Mouse (Mus musculus) intestine, postnatal 0 days (tissue): ENCODE measurements at regions not wholly inside any gene's neighbourhood (a gene's known extent, or its start where the extent isn't known, plus 50 kb on each side); places are given as distances from the start of the nearest gene placed in this dataset.

Experiments used
- ATAC-seq: fragments of 200-750 bp; cut with Nextera tagmentation; 2 replicates; pipeline ENCODE4 v1.8.0; 2017; ENCODE audit warnings: mild to moderate bottlenecking, moderate TSS enrichment, moderate library complexity
- H3K27ac ChIP-seq: fragments of 300-500 bp; sonication (generic); 2 replicates; pipeline ENCODE4 v1.5.1; 2014; ENCODE audit warnings: mild to moderate bottlenecking, low read depth, low read length, moderate library complexity
- H3K27me3 ChIP-seq: fragments of 300-500 bp; sonication (generic); replicated peaks from 2 replicates; pipeline ENCODE4 v1.6.1; 2014; ENCODE audit warnings: low read length, mixed read lengths; ENCODE audit not compliant: control insufficient read depth, insufficient read depth
- H3K36me3 ChIP-seq: fragments of 300-500 bp; sonication (generic); 2 replicates; pipeline ENCODE4 v1.6.1; 2014; ENCODE audit warnings: mild to moderate bottlenecking, moderate library complexity; ENCODE audit not compliant: control insufficient read depth, insufficient read depth
- H3K4me1 ChIP-seq: fragments of 300-500 bp; sonication (generic); replicated peaks from 2 replicates; pipeline ENCODE4 v1.6.1; 2014; ENCODE audit warnings: antibody characterized with exemption, low read length, mixed read lengths; ENCODE audit not compliant: control insufficient read depth, insufficient read depth
- H3K4me2 ChIP-seq: fragments of 300-500 bp; sonication (generic); replicated peaks from 2 replicates; pipeline ENCODE4 v1.6.1; 2014; ENCODE audit warnings: low read depth, mild to moderate bottlenecking, moderate library complexity
- H3K4me3 ChIP-seq: fragments of 300-500 bp; sonication (generic); 2 replicates; pipeline ENCODE4 v1.5.1; 2014; ENCODE audit warnings: low read depth, low read length
- H3K9ac ChIP-seq: fragments of 300-500 bp; sonication (generic); 2 replicates; pipeline ENCODE4 v1.6.1; 2014; ENCODE audit warnings: mild to moderate bottlenecking, low read depth, low read length
- H3K9me3 ChIP-seq: fragments of 300-500 bp; sonication (generic); 2 replicates; pipeline ENCODE4 v1.6.1; 2016; ENCODE audit warnings: mixed run types; ENCODE audit not compliant: control insufficient read depth
- CTCF ChIP-seq: sonication (generic); IDR thresholded peaks from 2 replicates; pipeline ENCODE4 v1.5.1; 2016; ENCODE audit warnings: low read depth, mild to moderate bottlenecking, control low read depth, antibody characterized with exemption, moderate library complexity
- WGBS: fragments of 180-500 bp; shearing (Covaris S2); extraction: QIAGEN DNeasy Blood & Tissue Kit; methylation state at CpG from one replicate; pipeline ENCODE4 v1.1.7; 2014; 5-methylcytosine and 5-hydroxymethylcytosine counted together

DNA sequence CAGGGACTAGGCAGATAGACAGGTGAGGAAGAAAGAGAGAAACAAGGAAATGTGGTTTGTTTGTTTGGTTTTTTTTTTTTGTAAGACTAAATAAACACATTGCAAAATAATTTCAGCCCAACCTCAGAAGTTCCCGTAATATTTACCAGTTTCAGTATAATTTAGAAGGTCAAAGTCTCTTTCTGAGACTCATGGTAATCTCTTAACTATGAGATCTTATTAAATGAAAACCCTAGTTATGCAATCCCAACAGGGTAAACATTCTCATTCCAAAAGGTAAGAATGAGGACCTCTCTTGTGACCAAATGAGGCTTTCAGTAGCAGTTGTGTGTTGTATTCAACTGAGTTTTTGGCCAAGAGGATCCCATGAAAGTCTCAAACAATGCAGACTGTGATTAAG is 524.7 kb upstream of the Kif18a start:
- Histone ChIP-seq H3K36me3 (no peaks in the 10 kb centered on the region), H3K9ac (no peak overlapping the region), H3K4me2 (no peak overlapping the region), H3K27ac (no peak overlapping the region), H3K4me3 (no peak overlapping the region), H3K27me3 (no peaks in the 10 kb centered on the region), H3K4me1 (no peaks in the 10 kb centered on the region), H3K9me3 (no peaks in the 10 kb centered on the region)
- 35% methylated on average over 1 of the region's 1 CpGs for WGBS
- no peak for TF ChIP-seq CTCF
- no peak for ATAC-seq

DNA sequence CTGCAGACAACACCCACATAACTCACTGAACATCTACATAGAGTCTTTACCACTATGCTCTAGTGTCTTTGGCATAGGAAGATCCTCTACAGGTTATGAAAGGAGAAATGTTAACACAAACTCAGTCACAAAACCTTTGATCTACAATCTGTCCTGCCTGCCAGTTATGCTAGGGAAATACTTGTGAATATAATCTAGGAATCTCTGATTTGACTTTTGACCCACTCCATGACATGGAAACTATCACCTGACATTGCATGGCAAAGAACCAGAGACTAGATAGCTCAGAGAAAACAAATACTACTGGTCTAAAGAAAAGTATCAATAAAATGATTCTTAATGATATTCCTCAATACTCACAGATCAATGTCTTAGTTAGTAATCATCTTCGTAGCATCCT is 524.3 kb upstream of the Kif18a start:
- 98% methylated on average over 1 of the region's 1 CpGs for WGBS

GRCm38 (mm10) chr2:108764703-108765102 is 515.8 kb upstream of the Kif18a start:
- Histone ChIP-seq H3K9ac (no peak overlapping the region), H3K36me3 (no peaks in the 10 kb centered on the region), H3K27ac (no peak overlapping the region), H3K4me3 (no peak overlapping the region), H3K27me3 (no peaks in the 10 kb centered on the region), H3K4me1 (no peaks in the 10 kb centered on the region), H3K4me2 (no peak overlapping the region), H3K9me3 (no peaks in the 10 kb centered on the region)
- no peak for ATAC-seq
- 69% methylated on average over 4 of the region's 4 CpGs for WGBS
- TF ChIP-seq CTCF: no peak

More for the DNA sequence above, 524.3 kb upstream of the Kif18a start:
- TF ChIP-seq CTCF: no peak
- Histone ChIP-seq H3K36me3 (no peaks in the 10 kb centered on the region), H3K4me3 (no peak overlapping the region), H3K9ac (no peak overlapping the region), H3K4me2 (no peak overlapping the region), H3K27me3 (no peaks in the 10 kb centered on the region), H3K4me1 (no peaks in the 10 kb centered on the region), H3K9me3 (no peaks in the 10 kb centered on the region), H3K27ac (no peak overlapping the region)
- no peak for ATAC-seq

- no peak for ATAC-seq
- Histone ChIP-seq H3K4me2 (no peak overlapping the region), H3K9ac (no peak overlapping the region), H3K27ac (no peak overlapping the region), H3K4me3 (no peak overlapping the region), H3K27me3 (no peaks in the 10 kb centered on the region), H3K36me3 (no peaks in the 10 kb centered on the region), H3K4me1 (no peaks in the 10 kb centered on the region), H3K9me3 (no peaks in the 10 kb centered on the region)
- WGBS: 78% methylated on average over 2 of the region's 2 CpGs
- TF ChIP-seq CTCF: no peak
Observed at GRCm38 (mm10) chr2:108766461-108766860, 514.1 kb upstream of the Kif18a start.

GRCm38 (mm10) chr2:108770383-108770782 is 510.2 kb upstream of the Kif18a start:
- no peak overlapping the region for H3K4me3 ChIP-seq
- no peaks in the 10 kb centered on the region for H3K36me3 ChIP-seq
- 87% methylated on average over 1 of the region's 1 CpGs for WGBS
- H3K27me3 ChIP-seq: no peaks in the 10 kb centered on the region
- no peaks in the 10 kb centered on the region for H3K4me1 ChIP-seq
- no peak for ATAC-seq
- no peak overlapping the region for H3K27ac ChIP-seq
- H3K9me3 ChIP-seq: no peaks in the 10 kb centered on the region
- no peak for TF ChIP-seq CTCF
- H3K9ac ChIP-seq: no peak overlapping the region
- H3K4me2 ChIP-seq: no peak overlapping the region

DNA sequence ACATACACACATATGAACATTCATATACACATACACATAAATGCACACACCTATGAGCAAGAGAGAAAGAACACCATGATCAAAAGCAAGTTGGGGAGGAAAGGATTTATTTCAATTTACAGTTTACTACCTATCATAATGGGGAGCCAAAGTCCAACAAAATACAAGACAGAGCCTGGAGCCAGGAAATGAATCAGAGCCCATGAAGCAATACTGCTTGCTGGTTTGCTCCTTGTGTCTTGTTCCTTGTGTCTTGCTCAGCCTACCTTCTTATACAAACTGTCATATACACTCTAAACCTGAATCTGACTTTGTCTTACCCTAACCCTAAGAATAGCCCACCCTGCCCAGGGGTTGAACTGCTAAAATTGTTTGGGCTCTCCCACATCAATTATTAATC is 497.1 kb upstream of the Kif18a start:
- ATAC-seq: peak; percentile 69
- H3K27me3 ChIP-seq: no peaks in the 10 kb centered on the region

More for the DNA sequence above, 497.1 kb upstream of the Kif18a start:
- no peak overlapping the region for H3K4me2 ChIP-seq
- no peak overlapping the region for H3K4me3 ChIP-seq
- H3K36me3 ChIP-seq: no peaks in the 10 kb centered on the region
- H3K4me1 ChIP-seq: no peaks in the 10 kb centered on the region
- H3K9me3 ChIP-seq: no peaks in the 10 kb centered on the region
- H3K27ac ChIP-seq: no peak overlapping the region
- TF ChIP-seq CTCF: no peak
- H3K9ac ChIP-seq: no peak overlapping the region
